Mouse (Mus musculus): ENCODE data around the gene Btf3l4. TPM values are rescaled to one million over a fixed set of nuclear protein-coding genes. Genes with fewer than 3 reads are reported as not detected.

Gene Btf3l4
- polyA plus RNA-seq (2015; fragmentation: Nextera tagmentation; extraction: Ambion mirVana): 136 TPM in 2 replicates

- peak; percentile 94 for ATAC-seq
- Histone ChIP-seq H3K9ac (peak within 1 kb of the TSS; percentile 95), H3K4me2 (replicated peaks) (peak within 1 kb of the TSS; percentile 69), H3K27ac (peak within 1 kb of the TSS; percentile 98), H3K9me3 (no peaks in the 10 kb centered on the region), H3K4me1 (replicated peaks) (peaks cover 10% of the 10 kb centered on the region), H3K4me3 (replicated peaks) (peak within 1 kb of the TSS; percentile 88), H3K27me3 (replicated peaks) (no peaks in the 10 kb centered on the region), H3K36me3 (no peaks in the 10 kb centered on the region)
- WGBS: under 1% methylated on average over 73 of the region's 73 CpGs
These were observed at the start of gene Btf3l4 for GRCm38 (mm10) chr4:108832916-108833827. Gene Btf3l4 (minus strand): TSS chr4:108833614.

GRCm38 (mm10) chr4:108878963-108879822, 45.8 kb upstream of the Btf3l4 start, which contains the start of gene Rab3b:
Gene Rab3b (plus strand): TSS chr4:108879063.
- no peaks in the 10 kb centered on the region for H3K36me3 ChIP-seq
- H3K27me3 ChIP-seq (replicated peaks): no peaks in the 10 kb centered on the region
- 0 out of 2 replicates have a peak, but pooled peaks cover 6% of the 10 kb centered on the region for H3K4me1 ChIP-seq (replicated peaks)
- WGBS: under 1% methylated on average over 46 of the region's 46 CpGs
- peak; percentile 97 for ATAC-seq
- H3K4me3 ChIP-seq (replicated peaks): peak within 1 kb of the TSS; percentile 60
- H3K9me3 ChIP-seq: no peaks in the 10 kb centered on the region
- H3K9ac ChIP-seq: peak within 1 kb of the TSS; percentile 59
- no peak within 1 kb of the TSS for H3K27ac ChIP-seq
- peak within 1 kb of the TSS; percentile 100 for H3K4me2 ChIP-seq (replicated peaks)

GRCm38 (mm10) chr4:108877901-108878300, 44.5 kb upstream of the Btf3l4 start:
- H3K27me3 ChIP-seq (replicated peaks): no peaks in the 10 kb centered on the region
- ATAC-seq: no peak
- H3K27ac ChIP-seq: no peak overlapping the region
- H3K36me3 ChIP-seq: no peaks in the 10 kb centered on the region
- no peaks in the 10 kb centered on the region for H3K9me3 ChIP-seq
- no peak overlapping the region for H3K4me2 ChIP-seq (replicated peaks)
- no peak overlapping the region for H3K9ac ChIP-seq
- H3K4me1 ChIP-seq (replicated peaks): 0 out of 2 replicates have a peak, but pooled peaks cover 6% of the 10 kb centered on the region
- H3K4me3 ChIP-seq (replicated peaks): no peak overlapping the region
- WGBS: 80% methylated on average over 6 of the region's 6 CpGs

GRCm38 (mm10) chr4:108873746-108874145, 40.3 kb upstream of the Btf3l4 start:
- no peaks in the 10 kb centered on the region for H3K27me3 ChIP-seq (replicated peaks)
- H3K4me1 ChIP-seq (replicated peaks): no peaks in the 10 kb centered on the region
- no peak overlapping the region for H3K4me2 ChIP-seq (replicated peaks)
- H3K4me3 ChIP-seq (replicated peaks): no peak overlapping the region
- no peaks in the 10 kb centered on the region for H3K9me3 ChIP-seq
- 91% methylated on average over 5 of the region's 5 CpGs for WGBS
- no peak overlapping the region for H3K9ac ChIP-seq
- no peaks in the 10 kb centered on the region for H3K36me3 ChIP-seq
- no peak overlapping the region for H3K27ac ChIP-seq
- ATAC-seq: no peak

- peak; percentile 88 for ATAC-seq
- H3K27me3 ChIP-seq (replicated peaks): no peaks in the 10 kb centered on the region
- no peaks in the 10 kb centered on the region for H3K36me3 ChIP-seq
- H3K4me3 ChIP-seq (replicated peaks): no peak overlapping the region
- H3K9ac ChIP-seq: no peak overlapping the region
- WGBS: 34% methylated on average over 10 of the region's 10 CpGs
- no peak overlapping the region for H3K27ac ChIP-seq
- no peaks in the 10 kb centered on the region for H3K4me1 ChIP-seq (replicated peaks)
- no peaks in the 10 kb centered on the region for H3K9me3 ChIP-seq
- no peak overlapping the region for H3K4me2 ChIP-seq (replicated peaks)
These were observed 36.4 kb upstream of the Btf3l4 start for GRCm38 (mm10) chr4:108869730-108870374.

GRCm38 (mm10) chr4:108866806-108867205, 33.4 kb upstream of the Btf3l4 start:
- Histone ChIP-seq H3K36me3 (peaks cover 3% of the 10 kb centered on the region; the same call in 1 of the 2 replicates), H3K27ac (no peak overlapping the region), H3K9me3 (no peaks in the 10 kb centered on the region), H3K9ac (no peak overlapping the region), H3K4me2 (replicated peaks) (no peak overlapping the region), H3K4me3 (replicated peaks) (no peak overlapping the region), H3K27me3 (replicated peaks) (no peaks in the 10 kb centered on the region), H3K4me1 (replicated peaks) (no peaks in the 10 kb centered on the region)
- ATAC-seq: no peak
- WGBS: 78% methylated on average over 7 of the region's 7 CpGs

GRCm38 (mm10) chr4:108848505-108848848, 15.1 kb upstream of the Btf3l4 start, which contains the start of gene A730015C16Rik:
Gene A730015C16Rik (minus strand): TSS chr4:108848619.
- peak within 1 kb of the TSS; percentile 86 for H3K4me2 ChIP-seq (replicated peaks)
- peak; percentile 35 for ATAC-seq
- no peaks in the 10 kb centered on the region for H3K9me3 ChIP-seq
- no peaks in the 10 kb centered on the region for H3K27me3 ChIP-seq (replicated peaks)
- H3K36me3 ChIP-seq: no peaks in the 10 kb centered on the region
- H3K4me3 ChIP-seq (replicated peaks): peak within 1 kb of the TSS; percentile 86
- 5% methylated on average over 20 of the region's 20 CpGs for WGBS
- peak within 1 kb of the TSS; percentile 93 for H3K27ac ChIP-seq
- H3K9ac ChIP-seq: peak within 1 kb of the TSS; percentile 78
- H3K4me1 ChIP-seq (replicated peaks): 0 out of 2 replicates have a peak, but pooled peaks cover 8% of the 10 kb centered on the region

GRCm38 (mm10) chr4:108847715-108848504, 14.5 kb upstream of the Btf3l4 start, which contains the start of gene Kti12:
Gene Kti12 (plus strand): TSS chr4:108847785.
- ATAC-seq: peak; percentile 90
- Histone ChIP-seq H3K27me3 (replicated peaks) (no peaks in the 10 kb centered on the region), H3K9me3 (no peaks in the 10 kb centered on the region), H3K4me3 (replicated peaks) (peak within 1 kb of the TSS; percentile 86), H3K4me2 (replicated peaks) (peak within 1 kb of the TSS; percentile 86), H3K4me1 (replicated peaks) (0 out of 2 replicates have a peak, but pooled peaks cover 8% of the 10 kb centered on the region), H3K27ac (peak within 1 kb of the TSS; percentile 93), H3K9ac (peak within 1 kb of the TSS; percentile 78), H3K36me3 (no peaks in the 10 kb centered on the region)
- under 1% methylated on average over 77 of the region's 77 CpGs for WGBS

- H3K27ac ChIP-seq: 0 out of 2 replicates have a peak overlapping the region, but pooled peaks have one; percentile 27
- H3K36me3 ChIP-seq: no peaks in the 10 kb centered on the region
- no peak for ATAC-seq
- no peak overlapping the region for H3K9ac ChIP-seq
- no peaks in the 10 kb centered on the region for H3K27me3 ChIP-seq (replicated peaks)
- no peak overlapping the region for H3K4me2 ChIP-seq (replicated peaks)
- 51% methylated on average over 5 of the region's 5 CpGs for WGBS
- H3K4me1 ChIP-seq (replicated peaks): 0 out of 2 replicates have a peak, but pooled peaks cover 8% of the 10 kb centered on the region
- H3K4me3 ChIP-seq (replicated peaks): no peak overlapping the region
- no peaks in the 10 kb centered on the region for H3K9me3 ChIP-seq
These were observed 12.6 kb upstream of the Btf3l4 start for GRCm38 (mm10) chr4:108845824-108846569.

- Histone ChIP-seq H3K4me2 (replicated peaks) (no peak overlapping the region), H3K9ac (no peak overlapping the region), H3K36me3 (no peaks in the 10 kb centered on the region), H3K27ac (no peak overlapping the region), H3K27me3 (replicated peaks) (no peaks in the 10 kb centered on the region), H3K4me3 (replicated peaks) (no peak overlapping the region), H3K9me3 (no peaks in the 10 kb centered on the region), H3K4me1 (replicated peaks) (no peaks in the 10 kb centered on the region; the same call in 1 of the 2 replicates)
- no peak for ATAC-seq
These were observed 9.9 kb upstream of the Btf3l4 start for GRCm38 (mm10) chr4:108843336-108843735.
